Mouse (Mus musculus) liver, embryonic 16.5 days (tissue): Measurements from ENCODE around the gene Cyp2a5. TPM values are rescaled to one million over a fixed set of nuclear protein-coding genes. Genes with fewer than 3 reads are reported as not detected.
"Not testable (repeated sequence)": the region's sequence is repeated elsewhere in the genome, so short reads cannot be mapped to it uniquely, and the experiment has no call there.

ENCODE experiments used
- ATAC-seq: fragments of 200-750 bp; cut with Nextera tagmentation; 2 replicates; pipeline ENCODE4 v1.8.0; 2017; ENCODE audit warnings: low read depth, mild to moderate bottlenecking, moderate number of reproducible peaks, moderate library complexity
- H3K27ac ChIP-seq: fragments of 300-500 bp; sonication (generic); 2 replicates; pipeline ENCODE4 v1.5.1; 2014; ENCODE audit warnings: mild to moderate bottlenecking, low read length
- H3K27me3 ChIP-seq: fragments of 300-500 bp; sonication (generic); 2 replicates; pipeline ENCODE4 v1.6.1; 2014; ENCODE audit warnings: low read depth, low read length, mixed read lengths; ENCODE audit not compliant: control insufficient read depth, insufficient read depth
- H3K36me3 ChIP-seq: fragments of 300-500 bp; sonication (generic); 2 replicates; pipeline ENCODE4 v1.6.1; 2014; ENCODE audit warnings: mild to moderate bottlenecking; ENCODE audit not compliant: control insufficient read depth, insufficient read depth
- H3K4me1 ChIP-seq: fragments of 300-500 bp; sonication (generic); 2 replicates; pipeline ENCODE4 v1.6.1; 2014; ENCODE audit warnings: low read depth, low read length, mixed read lengths; ENCODE audit not compliant: control insufficient read depth
- H3K4me2 ChIP-seq: fragments of 300-500 bp; sonication (generic); 2 replicates; pipeline ENCODE4 v1.6.1; 2014; ENCODE audit warnings: low read depth, low read length, mixed read lengths
- H3K4me3 ChIP-seq: fragments of 300-500 bp; sonication (generic); 2 replicates; pipeline ENCODE4 v1.5.1; 2014; ENCODE audit warnings: low read depth, mild to moderate bottlenecking, low read length
- H3K9ac ChIP-seq: fragments of 300-500 bp; sonication (generic); 2 replicates; pipeline ENCODE4 v1.6.1; 2014; ENCODE audit warnings: low read depth, low read length
- H3K9me3 ChIP-seq: fragments of 300-500 bp; sonication (generic); replicated peaks from 2 replicates; pipeline ENCODE4 v1.6.1; 2016; ENCODE audit warnings: low read length; ENCODE audit not compliant: control insufficient read depth
- WGBS: fragments of 180-500 bp; shearing (Covaris S2); extraction: QIAGEN DNeasy Blood & Tissue Kit; methylation state at CpG from one replicate; pipeline ENCODE4 v1.1.7; 2014; ENCODE audit not compliant: insufficient replicate concordance; 5-methylcytosine and 5-hydroxymethylcytosine counted together
- polyA plus RNA-seq: library from polyadenylated mRNA; unstranded; fragments of >200 nt; fragmentation: Nextera tagmentation; extraction: Ambion mirVana; gene quantifications from 2 replicates; pipeline ENCODE4 v1.2.1, GENCODE M21; 2015

Cyp2a5 gene
- polyA plus RNA-seq, result 2.1 and 2.6 TPM in 2 replicates

DNA sequence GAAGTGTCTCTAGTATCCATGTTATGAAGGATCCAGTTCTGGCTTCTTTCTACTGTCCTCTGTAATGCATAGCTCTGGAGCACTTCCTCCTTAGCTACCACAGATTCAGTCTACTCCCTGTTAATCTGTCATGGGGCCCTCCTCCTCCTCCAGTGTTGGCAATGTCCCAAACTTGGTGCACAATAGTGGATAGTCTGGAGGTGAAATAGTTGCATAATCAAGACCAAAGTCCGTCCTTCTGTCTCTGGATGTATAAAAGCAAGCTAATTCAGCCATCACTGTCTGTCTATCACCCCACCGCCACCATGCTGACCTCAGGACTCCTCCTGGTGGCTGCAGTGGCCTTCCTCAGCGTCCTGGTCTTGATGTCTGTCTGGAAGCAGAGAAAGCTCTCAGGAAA, at the start of gene Cyp2a5:
Gene Cyp2a5 (plus strand): TSS at position 247 of the 400 bp plus-strand sequence.
- H3K27ac ChIP-seq, H3K9me3 ChIP-seq, H3K4me3 ChIP-seq, H3K27me3 ChIP-seq, H3K4me1 ChIP-seq, H3K4me2 ChIP-seq, H3K36me3 ChIP-seq, H3K9ac ChIP-seq: not testable (repeated sequence)
- peak; percentile 47; the same call in 1 of the 2 replicates for ATAC-seq
- 39% methylated on average over 3 of the region's 3 CpGs for WGBS

DNA sequence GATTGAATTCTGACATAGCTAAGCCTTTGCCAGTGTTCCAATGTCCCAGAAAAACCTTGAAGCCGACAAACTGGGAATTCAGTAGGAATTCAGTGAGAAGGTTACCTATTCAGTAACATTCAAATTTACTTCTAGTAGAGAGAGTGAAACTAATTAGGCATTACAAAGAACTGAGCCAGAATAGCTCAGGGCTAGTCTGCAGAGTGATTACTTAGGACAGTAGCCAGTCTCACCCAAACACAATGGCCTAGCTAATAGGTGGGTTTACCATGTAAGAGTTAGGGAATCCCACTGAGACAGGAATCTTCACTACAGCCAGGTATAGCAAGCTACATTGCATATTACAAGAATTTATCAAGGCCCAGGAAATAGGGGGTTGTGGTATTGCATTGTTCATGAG, 49.1 kb upstream of the Cyp2a5 start:
- not testable (repeated sequence) for H3K36me3 ChIP-seq, ATAC-seq, H3K4me3 ChIP-seq, H3K27ac ChIP-seq, H3K4me2 ChIP-seq, H3K4me1 ChIP-seq, H3K27me3 ChIP-seq, H3K9me3 ChIP-seq, H3K9ac ChIP-seq
- 30% methylated on average over 1 of the region's 1 CpGs for WGBS

DNA sequence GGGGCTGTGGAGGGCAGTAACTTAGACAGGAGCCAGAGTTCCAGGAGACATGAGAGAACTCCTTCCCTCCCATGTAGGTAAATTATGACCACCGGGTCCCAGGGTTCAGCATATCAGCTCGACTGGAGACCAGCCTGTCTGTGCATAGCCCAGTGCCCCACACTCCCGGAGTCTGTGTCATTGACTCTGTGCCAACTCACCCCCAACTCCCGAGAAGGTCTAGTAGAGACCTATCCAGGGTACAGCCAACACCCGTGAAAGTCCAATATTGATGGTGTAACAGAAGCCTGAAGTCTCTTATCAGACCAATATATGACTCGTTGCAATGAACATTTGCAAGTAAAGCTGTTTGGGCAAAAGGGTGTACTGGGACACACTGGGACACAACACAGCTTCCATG, 45.1 kb upstream of the Cyp2a5 start:
- Histone ChIP-seq H3K4me3 (no peak overlapping the region), H3K4me1 (no peaks in the 10 kb centered on the region), H3K4me2 (no peak overlapping the region), H3K36me3 (no peaks in the 10 kb centered on the region), H3K27ac (no peak overlapping the region), H3K9me3 (no peaks in the 10 kb centered on the region), H3K9ac (no peak overlapping the region), H3K27me3 (no peaks in the 10 kb centered on the region)
- no peak for ATAC-seq
- WGBS, result 56% methylated on average over 6 of the region's 6 CpGs

- Histone ChIP-seq H3K4me3 (no peak overlapping the region), H3K4me1 (no peaks in the 10 kb centered on the region), H3K9ac (no peak overlapping the region), H3K27ac (no peak overlapping the region), H3K4me2 (no peak overlapping the region), H3K27me3 (no peaks in the 10 kb centered on the region), H3K9me3 (no peaks in the 10 kb centered on the region), H3K36me3 (no peaks in the 10 kb centered on the region)
- ATAC-seq, result no peak
Observed at GRCm38 (mm10) chr7:26800104-26800503, 35.0 kb upstream of the Cyp2a5 start.

DNA sequence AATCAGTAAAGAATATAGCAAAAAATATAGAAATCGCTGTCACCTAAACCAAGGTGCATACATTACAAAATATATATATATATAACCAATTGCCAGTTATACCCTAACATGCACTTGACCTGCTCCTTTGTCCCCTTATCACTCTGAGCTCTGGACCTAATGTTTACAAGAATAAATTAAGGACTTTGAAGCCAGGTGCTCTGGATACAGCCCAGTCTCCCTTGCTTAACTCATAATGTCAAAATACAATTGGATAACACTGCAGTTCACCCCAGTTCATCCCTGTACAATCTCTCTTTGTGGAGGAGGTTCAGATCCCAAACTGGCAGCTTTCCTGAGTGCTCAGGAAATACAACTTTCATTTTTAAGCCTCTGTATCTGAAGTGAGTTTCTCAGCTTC, 34.1 kb upstream of the Cyp2a5 start:
- no peak overlapping the region for H3K27ac ChIP-seq
- 73% methylated on average over 1 of the region's 1 CpGs for WGBS
- ATAC-seq, result no peak

GRCm38 (mm10) chr7:26808592-26808991, 26.5 kb upstream of the Cyp2a5 start, which contains the start of gene Cyp2g1:
TSS of gene Cyp2g1 (plus strand) at chr7:26808892.
- Histone ChIP-seq H3K4me1 (no peaks in the 10 kb centered on the region), H3K4me3 (no peak within 1 kb of the TSS), H3K4me2 (no peak within 1 kb of the TSS), H3K36me3 (no peaks in the 10 kb centered on the region), H3K27ac (no peak within 1 kb of the TSS), H3K9me3 (no peaks in the 10 kb centered on the region), H3K9ac (no peak within 1 kb of the TSS), H3K27me3 (no peaks in the 10 kb centered on the region)
- no peak for ATAC-seq
- 80% methylated on average over 2 of the region's 2 CpGs for WGBS

More for the DNA sequence above, 34.1 kb upstream of the Cyp2a5 start:
- H3K4me3 ChIP-seq, result no peak overlapping the region
- H3K36me3 ChIP-seq, result no peaks in the 10 kb centered on the region
- H3K4me1 ChIP-seq, result no peaks in the 10 kb centered on the region
- H3K27me3 ChIP-seq, result no peaks in the 10 kb centered on the region
- no peak overlapping the region for H3K9ac ChIP-seq
- no peaks in the 10 kb centered on the region for H3K9me3 ChIP-seq
- no peak overlapping the region for H3K4me2 ChIP-seq

DNA sequence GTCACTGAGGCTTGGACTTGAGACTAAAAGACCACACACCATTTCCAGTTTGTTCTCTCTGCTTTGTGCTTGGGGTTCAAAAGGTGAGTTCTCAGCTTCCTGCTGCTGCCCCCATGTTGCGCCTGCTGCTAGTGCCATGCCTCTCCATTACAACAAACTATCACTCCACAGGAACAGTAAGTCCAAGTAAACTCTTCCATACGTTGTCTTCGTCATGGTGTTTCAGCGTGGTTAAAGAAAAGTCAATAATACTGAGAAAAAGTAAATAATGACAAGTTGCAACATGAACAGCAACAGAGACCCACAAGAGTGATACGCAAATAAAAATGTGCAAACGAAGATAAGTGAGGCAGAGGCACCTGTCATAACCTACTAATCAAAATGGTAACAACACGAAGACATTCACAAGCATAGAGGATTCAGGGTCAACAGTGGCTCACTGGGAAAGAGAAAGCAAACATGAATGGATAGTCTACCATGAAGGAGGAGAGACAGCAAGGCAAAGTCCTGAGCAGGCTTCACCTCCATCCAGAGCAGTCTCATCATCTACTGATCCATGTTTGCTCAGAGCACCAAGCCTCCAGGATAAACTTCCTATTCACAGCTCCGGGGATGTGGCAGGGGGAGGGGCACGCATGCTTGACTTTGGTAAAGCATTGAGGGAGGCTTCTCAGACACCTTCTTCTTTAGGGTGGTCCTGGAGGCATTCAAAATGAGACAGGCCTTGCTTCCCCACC, 3.4 kb upstream of the Cyp2a5 start:
- H3K27ac ChIP-seq, H3K9me3 ChIP-seq, H3K4me2 ChIP-seq, H3K4me1 ChIP-seq, H3K4me3 ChIP-seq, H3K27me3 ChIP-seq, H3K9ac ChIP-seq, H3K36me3 ChIP-seq: not testable (repeated sequence)
- 48% methylated on average over 9 of the region's 9 CpGs for WGBS
- ATAC-seq, result peak; percentile 61

GRCm38 (mm10) chr7:26832668-26833067, 2.4 kb upstream of the Cyp2a5 start:
- not testable (repeated sequence) for H3K4me3 ChIP-seq, ATAC-seq, H3K9ac ChIP-seq, H3K27ac ChIP-seq, H3K4me2 ChIP-seq, H3K36me3 ChIP-seq, H3K4me1 ChIP-seq, H3K9me3 ChIP-seq, H3K27me3 ChIP-seq
- 59% methylated on average over 7 of the region's 7 CpGs for WGBS

- H3K4me1 ChIP-seq, H3K9ac ChIP-seq, H3K4me3 ChIP-seq, H3K36me3 ChIP-seq, H3K4me2 ChIP-seq, H3K9me3 ChIP-seq, H3K27me3 ChIP-seq, H3K27ac ChIP-seq: not testable (repeated sequence)
- peak; percentile 35; the same call in 1 of the 2 replicates for ATAC-seq
- 37% methylated on average over 2 of the region's 2 CpGs for WGBS
Observed at GRCm38 (mm10) chr7:26843400-26843799, 8.3 kb downstream of the Cyp2a5 start.
